Mouse (Mus musculus) mature B cell (primary cell): ENCODE data around the gene Zfy2.

Experiments used
- in situ Hi-C: fragments of 300-500 bp; cut with MboI; formaldehyde crosslinking; loops from 2 replicates; pipeline ENCODE4 v1.14.3; 2019

Zfy2 gene

GRCm38 (mm10) chrY:2170309-2170708 lies at the start of gene Zfy2:
Gene Zfy2, minus strand, starts transcription at chrY:2170409.
- in situ Hi-C loops, result loop anchor here (25.0 kb wide), 1 partner anchor 92 kb away; no protein-coding TSS in a partner anchor
